Mouse (Mus musculus) forebrain, embryonic 13.5 days (tissue): ENCODE results near the gene Btbd35f7. TPM values are rescaled to one million over a fixed set of nuclear protein-coding genes. Genes with fewer than 3 reads are reported as not detected.
"Not testable (repeated sequence)": the region's sequence is repeated elsewhere in the genome, so short reads cannot be mapped to it uniquely, and the experiment has no call there.

ENCODE experiments used
- ATAC-seq: fragments of 200-750 bp; cut with Nextera tagmentation; 2 replicates; pipeline ENCODE4 v1.8.0; 2017
- H3K27ac ChIP-seq: fragments of 300-500 bp; sonication (generic); 2 replicates; pipeline ENCODE4 v1.5.1; 2015; ENCODE audit warnings: inconsistent platforms, mild to moderate bottlenecking, moderate library complexity
- H3K27me3 ChIP-seq: fragments of 300-500 bp; sonication (generic); 2 replicates; pipeline ENCODE4 v1.6.1; 2015; ENCODE audit warnings: mild to moderate bottlenecking, inconsistent platforms
- H3K36me3 ChIP-seq: fragments of 300-500 bp; sonication (generic); 2 replicates; pipeline ENCODE4 v1.6.1; 2015; ENCODE audit warnings: mild to moderate bottlenecking, inconsistent platforms; ENCODE audit not compliant: poor library complexity, severe bottlenecking
- H3K4me1 ChIP-seq: fragments of 300-500 bp; sonication (generic); 2 replicates; pipeline ENCODE4 v1.6.1; 2015; ENCODE audit warnings: inconsistent platforms
- H3K4me2 ChIP-seq: fragments of 300-500 bp; sonication (generic); 2 replicates; pipeline ENCODE4 v1.6.1; 2015; ENCODE audit warnings: inconsistent platforms, mild to moderate bottlenecking, moderate library complexity
- H3K4me3 ChIP-seq: fragments of 300-500 bp; sonication (generic); 2 replicates; pipeline ENCODE4 v1.5.1; 2015; ENCODE audit warnings: mild to moderate bottlenecking, inconsistent platforms
- H3K9ac ChIP-seq: fragments of 300-500 bp; sonication (generic); 2 replicates; pipeline ENCODE4 v1.6.1; 2015; ENCODE audit warnings: mild to moderate bottlenecking, inconsistent platforms
- H3K9me3 ChIP-seq: fragments of 300-500 bp; sonication (generic); replicated peaks from 2 replicates; pipeline ENCODE4 v1.6.1; 2016; ENCODE audit warnings: inconsistent platforms
- WGBS: fragments of 180-500 bp; shearing (Covaris S2); methylation state at CpG from one replicate; pipeline ENCODE4 v1.1.7; 2015; 5-methylcytosine and 5-hydroxymethylcytosine counted together
- polyA plus RNA-seq: library from polyadenylated mRNA; unstranded; fragments of >200 nt; fragmentation: Nextera tagmentation; extraction: Ambion mirVana; gene quantifications from 2 replicates; pipeline ENCODE4 v1.2.1, GENCODE M21; 2015

Gene Btbd35f7
- polyA plus RNA-seq: not detected in 2 replicates

DNA sequence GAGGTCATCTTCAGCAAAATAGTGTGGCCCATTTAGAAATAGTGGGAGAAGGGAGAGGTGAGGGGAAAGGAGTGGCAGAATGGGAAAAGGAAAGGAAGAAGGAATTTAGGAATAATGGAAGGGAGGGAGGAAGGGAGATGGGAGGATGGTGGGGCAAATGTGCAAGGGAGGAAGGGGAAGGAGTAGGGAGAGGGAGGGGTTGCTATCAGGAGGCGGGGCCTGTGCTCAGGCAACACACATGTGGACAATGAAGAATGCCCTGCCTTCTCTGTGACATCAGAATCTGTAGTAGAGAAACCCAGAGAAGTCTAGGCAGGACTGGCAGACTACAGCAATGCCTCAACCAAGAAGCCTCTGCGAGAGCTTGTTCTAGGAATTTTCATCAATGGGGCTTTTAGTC lies at the start of gene Btbd35f7:
TSS of gene Btbd35f7 (plus strand) at position 301 of the 400 bp plus-strand sequence.
- not testable (repeated sequence) for H3K4me2 ChIP-seq, H3K27me3 ChIP-seq, H3K4me3 ChIP-seq, H3K27ac ChIP-seq, ATAC-seq, H3K36me3 ChIP-seq, H3K4me1 ChIP-seq, H3K9ac ChIP-seq, H3K9me3 ChIP-seq
- no CpG with 5 or more reads among the region's 2 CpGs for WGBS

Other genes starting within 250 kb of the Btbd35f7 start
- not detected in 2 replicates for gene Mycs, start 199.8 kb upstream of the Btbd35f7 start, polyA plus RNA-seq